Mouse (Mus musculus) neural tube, embryonic 14.5 days (tissue): ENCODE data around the gene Retnla. TPM values are rescaled to one million over a fixed set of nuclear protein-coding genes. Genes with fewer than 3 reads are reported as not detected.

Experiments
- ATAC-seq: fragments of 200-750 bp; cut with Nextera tagmentation; 2 replicates; pipeline ENCODE4 v1.8.0; 2017; ENCODE audit warnings: low read depth, mild to moderate bottlenecking, moderate TSS enrichment, moderate library complexity
- H3K27ac ChIP-seq: fragments of 300-500 bp; sonication (generic); 2 replicates; pipeline ENCODE4 v1.5.1; 2014; ENCODE audit warnings: low read depth, mild to moderate bottlenecking, control low read depth, low read length, moderate library complexity, mixed read lengths
- H3K27me3 ChIP-seq: fragments of 300-500 bp; sonication (generic); 2 replicates; pipeline ENCODE4 v1.6.1; 2014; ENCODE audit warnings: low read length; ENCODE audit not compliant: control insufficient read depth, insufficient read depth
- H3K36me3 ChIP-seq: fragments of 300-500 bp; sonication (generic); 2 replicates; pipeline ENCODE4 v1.6.1; 2014; ENCODE audit warnings: low read length, mixed read lengths; ENCODE audit not compliant: control insufficient read depth, insufficient read depth
- H3K4me1 ChIP-seq: fragments of 300-500 bp; sonication (generic); 2 replicates; pipeline ENCODE4 v1.6.1; 2014; ENCODE audit warnings: low read length; ENCODE audit not compliant: control insufficient read depth, insufficient read depth
- H3K4me2 ChIP-seq: fragments of 300-500 bp; sonication (generic); 2 replicates; pipeline ENCODE4 v1.6.1; 2014; ENCODE audit warnings: mild to moderate bottlenecking, low read depth, low read length, control low read depth
- H3K4me3 ChIP-seq: fragments of 300-500 bp; sonication (generic); 2 replicates; pipeline ENCODE4 v1.5.1; 2014; ENCODE audit warnings: low read depth, low read length, control low read depth, mixed read lengths
- H3K9ac ChIP-seq: fragments of 300-500 bp; sonication (generic); replicated peaks from 2 replicates; pipeline ENCODE4 v1.6.1; 2014; ENCODE audit warnings: low read depth, mild to moderate bottlenecking, control low read depth, low read length, mixed read lengths
- H3K9me3 ChIP-seq: fragments of 300-500 bp; sonication (generic); 2 replicates; pipeline ENCODE4 v1.6.1; 2016; ENCODE audit warnings: low read length; ENCODE audit not compliant: control insufficient read depth
- WGBS: fragments of 180-500 bp; shearing (Covaris S2); extraction: QIAGEN DNeasy Blood & Tissue Kit; methylation state at CpG from one replicate; pipeline ENCODE4 v1.1.7; 2014; 5-methylcytosine and 5-hydroxymethylcytosine counted together
- polyA plus RNA-seq: library from polyadenylated mRNA; unstranded; fragments of >200 nt; fragmentation: Nextera tagmentation; extraction: Ambion mirVana; gene quantifications from 2 replicates; pipeline ENCODE4 v1.2.1, GENCODE M21; 2014

The Retnla gene
- not detected in 2 replicates for polyA plus RNA-seq

DNA sequence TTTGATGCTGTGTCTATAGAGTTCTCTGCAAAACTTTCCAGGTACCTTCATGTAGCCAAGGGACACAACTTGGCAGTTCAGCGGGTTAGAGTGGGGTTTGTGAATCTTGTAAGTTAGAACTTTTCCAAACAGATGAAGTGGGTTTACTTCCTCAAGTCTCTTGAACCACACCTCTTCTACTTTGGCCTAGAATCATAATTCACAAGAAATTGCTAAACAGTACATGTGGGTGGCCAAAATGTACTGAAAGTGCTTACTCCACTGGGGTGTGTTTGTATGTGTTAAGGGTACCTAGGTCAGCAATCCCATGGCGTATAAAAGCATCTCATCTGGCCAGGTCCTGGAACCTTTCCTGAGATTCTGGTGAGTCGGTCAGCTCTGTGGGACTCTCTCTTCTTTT, at the start of gene Retnla:
TSS of gene Retnla (plus strand) at position 286 of the 400 bp plus-strand sequence.
- H3K9ac ChIP-seq: no peak within 1 kb of the TSS
- no peak within 1 kb of the TSS for H3K4me2 ChIP-seq
- H3K4me1 ChIP-seq: no peaks in the 10 kb centered on the region
- no peaks in the 10 kb centered on the region for H3K9me3 ChIP-seq
- ATAC-seq: no peak
- 82% methylated on average over 3 of the region's 3 CpGs for WGBS
- H3K27ac ChIP-seq: no peak within 1 kb of the TSS
- H3K36me3 ChIP-seq: no peaks in the 10 kb centered on the region
- H3K27me3 ChIP-seq: no peaks in the 10 kb centered on the region
- H3K4me3 ChIP-seq: no peak within 1 kb of the TSS

- 79% methylated on average over 3 of the region's 3 CpGs for WGBS
- H3K4me1 ChIP-seq: no peaks in the 10 kb centered on the region
- H3K27ac ChIP-seq: no peak overlapping the region
- no peak overlapping the region for H3K4me3 ChIP-seq
- H3K4me2 ChIP-seq: no peak overlapping the region
- no peak for ATAC-seq
- no peak overlapping the region for H3K9ac ChIP-seq
- H3K27me3 ChIP-seq: no peaks in the 10 kb centered on the region
- no peaks in the 10 kb centered on the region for H3K9me3 ChIP-seq
- no peaks in the 10 kb centered on the region for H3K36me3 ChIP-seq
These were observed 44.1 kb upstream of the Retnla start for GRCm38 (mm10) chr16:48798285-48798684.

GRCm38 (mm10) chr16:48799470-48799869, 42.9 kb upstream of the Retnla start:
- no peaks in the 10 kb centered on the region for H3K9me3 ChIP-seq
- WGBS: 90% methylated on average over 3 of the region's 3 CpGs
- no peaks in the 10 kb centered on the region for H3K27me3 ChIP-seq
- no peak overlapping the region for H3K4me3 ChIP-seq
- no peaks in the 10 kb centered on the region for H3K36me3 ChIP-seq
- no peak overlapping the region for H3K4me2 ChIP-seq
- no peak for ATAC-seq
- no peak overlapping the region for H3K27ac ChIP-seq
- H3K9ac ChIP-seq: no peak overlapping the region
- H3K4me1 ChIP-seq: no peaks in the 10 kb centered on the region

- H3K4me3 ChIP-seq: no peak overlapping the region
- WGBS: 94% methylated on average over 2 of the region's 2 CpGs
- H3K27ac ChIP-seq: no peak overlapping the region
- H3K9me3 ChIP-seq: no peaks in the 10 kb centered on the region
- H3K4me2 ChIP-seq: no peak overlapping the region
- no peak for ATAC-seq
- H3K4me1 ChIP-seq: no peaks in the 10 kb centered on the region
- no peaks in the 10 kb centered on the region for H3K36me3 ChIP-seq
- no peak overlapping the region for H3K9ac ChIP-seq
- H3K27me3 ChIP-seq: no peaks in the 10 kb centered on the region
These were observed 41.4 kb upstream of the Retnla start for GRCm38 (mm10) chr16:48800906-48801305.

- WGBS: 64% methylated on average over 1 of the region's 1 CpGs
- ATAC-seq: no peak
- H3K4me1 ChIP-seq: no peaks in the 10 kb centered on the region
- H3K27me3 ChIP-seq: no peaks in the 10 kb centered on the region
- H3K9me3 ChIP-seq: no peaks in the 10 kb centered on the region
- no peak overlapping the region for H3K4me3 ChIP-seq
- no peak overlapping the region for H3K4me2 ChIP-seq
- H3K9ac ChIP-seq: no peak overlapping the region
- H3K27ac ChIP-seq: no peak overlapping the region
- H3K36me3 ChIP-seq: no peaks in the 10 kb centered on the region
These were observed 36.9 kb upstream of the Retnla start for GRCm38 (mm10) chr16:48805412-48805811.

DNA sequence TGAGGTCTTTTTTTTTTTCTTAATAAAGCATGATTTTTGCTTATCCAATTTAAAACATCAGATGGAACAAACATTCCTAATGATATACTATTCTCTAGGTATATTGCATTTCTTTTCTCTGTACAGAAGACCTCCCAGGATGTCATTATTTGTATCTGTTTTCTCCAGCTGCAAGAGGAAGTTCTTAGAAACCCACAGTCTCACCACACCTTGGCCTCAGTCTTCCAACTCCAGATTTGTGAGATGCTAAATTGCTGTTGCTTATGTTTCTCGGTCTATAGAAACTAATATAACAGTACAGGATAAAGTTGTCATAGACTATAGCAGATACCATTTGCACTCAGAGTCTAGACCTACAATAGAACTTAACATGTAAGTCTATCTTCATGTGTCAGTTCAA, 35.8 kb upstream of the Retnla start:
- no peaks in the 10 kb centered on the region for H3K27me3 ChIP-seq
- no peak overlapping the region for H3K4me2 ChIP-seq
- H3K9ac ChIP-seq: no peak overlapping the region
- H3K4me1 ChIP-seq: no peaks in the 10 kb centered on the region
- WGBS: 81% methylated on average over 1 of the region's 1 CpGs
- H3K4me3 ChIP-seq: no peak overlapping the region
- ATAC-seq: no peak
- H3K9me3 ChIP-seq: no peaks in the 10 kb centered on the region
- no peak overlapping the region for H3K27ac ChIP-seq
- no peaks in the 10 kb centered on the region for H3K36me3 ChIP-seq

GRCm38 (mm10) chr16:48809374-48809773, 33.0 kb upstream of the Retnla start:
- WGBS: 53% methylated on average over 2 of the region's 2 CpGs
- H3K4me2 ChIP-seq: no peak overlapping the region
- H3K27ac ChIP-seq: no peak overlapping the region
- H3K36me3 ChIP-seq: no peaks in the 10 kb centered on the region
- H3K9me3 ChIP-seq: no peaks in the 10 kb centered on the region
- ATAC-seq: no peak
- H3K4me3 ChIP-seq: no peak overlapping the region
- H3K4me1 ChIP-seq: no peaks in the 10 kb centered on the region
- H3K27me3 ChIP-seq: no peaks in the 10 kb centered on the region
- no peak overlapping the region for H3K9ac ChIP-seq

GRCm38 (mm10) chr16:48811881-48812436, 30.4 kb upstream of the Retnla start:
- no peaks in the 10 kb centered on the region for H3K36me3 ChIP-seq
- no peaks in the 10 kb centered on the region for H3K9me3 ChIP-seq
- 90% methylated on average over 7 of the region's 7 CpGs for WGBS
- H3K4me3 ChIP-seq: no peak overlapping the region
- H3K4me2 ChIP-seq: no peak overlapping the region
- H3K9ac ChIP-seq: no peak overlapping the region
- no peaks in the 10 kb centered on the region for H3K4me1 ChIP-seq
- no peak overlapping the region for H3K27ac ChIP-seq
- H3K27me3 ChIP-seq: no peaks in the 10 kb centered on the region
- no peak for ATAC-seq

- no peaks in the 10 kb centered on the region for H3K27me3 ChIP-seq
- 100% methylated on average over 2 of the region's 2 CpGs for WGBS
- H3K9me3 ChIP-seq: no peaks in the 10 kb centered on the region
- no peak within 1 kb of the TSS for H3K4me3 ChIP-seq
- no peaks in the 10 kb centered on the region for H3K36me3 ChIP-seq
- H3K27ac ChIP-seq: no peak within 1 kb of the TSS
- no peak within 1 kb of the TSS for H3K4me2 ChIP-seq
- no peak within 1 kb of the TSS for H3K9ac ChIP-seq
- H3K4me1 ChIP-seq: no peaks in the 10 kb centered on the region
- no peak for ATAC-seq
These were observed 25.7 kb upstream of the Retnla start, which contains the start of gene Retnlb for GRCm38 (mm10) chr16:48816695-48817094. Retnlb (plus strand) TSS chr16:48816856.
